Mouse (Mus musculus) midbrain, embryonic 13.5 days (tissue): ENCODE measurements around the gene Macf1. TPM values are rescaled to one million over a fixed set of nuclear protein-coding genes. Genes with fewer than 3 reads are reported as not detected.
"Not testable (repeated sequence)": the region's sequence is repeated elsewhere in the genome, so short reads cannot be mapped to it uniquely, and the experiment has no call there.

Experiments
- ATAC-seq: fragments of 200-750 bp; cut with Nextera tagmentation; 2 replicates; pipeline ENCODE4 v1.8.0; 2017; ENCODE audit warnings: mild to moderate bottlenecking, moderate TSS enrichment, moderate library complexity
- H3K27ac ChIP-seq: fragments of 300-500 bp; sonication (generic); 2 replicates; pipeline ENCODE4 v1.5.1; 2015; ENCODE audit warnings: inconsistent platforms, mild to moderate bottlenecking, moderate library complexity
- H3K27me3 ChIP-seq: fragments of 300-500 bp; sonication (generic); 2 replicates; pipeline ENCODE4 v1.6.1; 2015; ENCODE audit warnings: mild to moderate bottlenecking, inconsistent platforms
- H3K36me3 ChIP-seq: fragments of 300-500 bp; sonication (generic); 2 replicates; pipeline ENCODE4 v1.6.1; 2015; ENCODE audit warnings: mild to moderate bottlenecking, inconsistent platforms
- H3K4me1 ChIP-seq: fragments of 300-500 bp; sonication (generic); replicated peaks from 2 replicates; pipeline ENCODE4 v1.6.1; 2015; ENCODE audit warnings: inconsistent platforms
- H3K4me2 ChIP-seq: fragments of 300-500 bp; sonication (generic); replicated peaks from 2 replicates; pipeline ENCODE4 v1.6.1; 2015; ENCODE audit warnings: moderate library complexity, mild to moderate bottlenecking, inconsistent platforms
- H3K4me3 ChIP-seq: fragments of 300-500 bp; sonication (generic); replicated peaks from 2 replicates; pipeline ENCODE4 v1.5.1; 2015; ENCODE audit warnings: mild to moderate bottlenecking, inconsistent platforms
- H3K9ac ChIP-seq: fragments of 300-500 bp; sonication (generic); replicated peaks from 2 replicates; pipeline ENCODE4 v1.6.1; 2015; ENCODE audit warnings: mild to moderate bottlenecking, inconsistent platforms
- H3K9me3 ChIP-seq: fragments of 300-500 bp; sonication (generic); 2 replicates; pipeline ENCODE4 v1.6.1; 2016; ENCODE audit warnings: mild to moderate bottlenecking, inconsistent platforms
- WGBS: fragments of 180-500 bp; shearing (Covaris S2); methylation state at CpG from one replicate; pipeline ENCODE4 v1.1.7; 2015; 5-methylcytosine and 5-hydroxymethylcytosine counted together
- microRNA-seq: library from miRNA; unstranded; fragments of <30 nt; microRNA quantifications from one replicate; pipeline ENCODE4, GENCODE M21; 2016
- polyA plus RNA-seq: library from polyadenylated mRNA; unstranded; fragments of >200 nt; fragmentation: Nextera tagmentation; extraction: Ambion mirVana; gene quantifications from 2 replicates; pipeline ENCODE4 v1.2.1, GENCODE M21; 2015

Gene Macf1
- polyA plus RNA-seq, 1 experiment from 2014 or later = 75.4 TPM

DNA sequence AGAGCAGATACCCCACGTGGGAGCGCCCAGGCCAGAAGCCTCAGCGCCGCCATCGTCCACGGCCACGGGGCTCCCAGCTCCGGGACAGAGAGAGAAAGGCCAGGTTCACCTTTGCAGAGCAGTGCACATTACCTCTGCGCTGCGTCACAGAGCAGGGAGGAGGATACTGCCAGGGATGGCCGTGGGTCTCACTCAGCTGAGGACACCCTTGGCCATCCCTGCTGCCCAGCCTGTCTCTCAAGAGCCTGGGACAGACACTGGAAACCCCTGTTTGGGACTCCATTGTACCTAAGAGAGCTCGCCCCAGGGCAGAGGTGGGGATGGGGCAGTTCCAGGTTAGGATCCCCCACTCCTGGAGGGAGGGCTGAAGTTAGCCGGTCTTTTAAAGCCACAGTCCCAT, 360.6 kb downstream of the Macf1 start, which contains the start of gene Oxct2a:
Gene Oxct2a (minus strand): TSS at position 101 of the 400 bp plus-strand sequence.
- Histone ChIP-seq H3K4me3 (peak within 1 kb of the TSS; percentile 17), H3K4me2 (peak within 1 kb of the TSS; percentile 42), H3K9ac (no peak within 1 kb of the TSS), H3K36me3 (no peaks in the 10 kb centered on the region), H3K9me3 (no peaks in the 10 kb centered on the region), H3K27me3 (peaks cover 28% of the 10 kb centered on the region), H3K27ac (no peak within 1 kb of the TSS), H3K4me1 (no peaks in the 10 kb centered on the region)
- WGBS = 22% methylated on average over 13 of the region's 13 CpGs
- 0 out of 2 replicates have a peak, but pooled peaks have one; percentile 8 for ATAC-seq

DNA sequence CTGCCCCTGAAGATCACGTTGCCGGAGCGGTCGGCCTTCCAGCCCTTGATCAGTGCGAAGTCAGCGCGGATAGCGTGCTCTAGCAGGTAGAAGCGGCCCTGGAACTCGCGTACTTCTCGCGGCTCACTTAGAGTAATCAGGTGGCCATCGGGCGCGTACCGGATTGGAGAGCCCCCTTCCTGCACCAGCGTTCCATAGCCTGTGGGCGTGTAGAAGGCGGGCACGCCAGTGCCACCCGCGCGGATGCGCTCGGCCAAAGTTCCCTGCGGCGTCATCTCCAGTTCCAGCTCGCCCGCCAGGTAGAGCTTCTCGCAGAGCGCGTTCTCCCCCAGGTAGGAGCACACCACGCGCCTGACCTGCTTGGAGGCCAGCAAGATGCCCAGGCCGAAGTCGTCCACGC, 361.2 kb downstream of the Macf1 start:
- H3K4me3 ChIP-seq = peak overlapping the region; percentile 17
- H3K9ac ChIP-seq, H3K4me1 ChIP-seq, H3K36me3 ChIP-seq, H3K9me3 ChIP-seq, H3K27ac ChIP-seq: not testable (repeated sequence)
- peaks cover 28% of the 10 kb centered on the region for H3K27me3 ChIP-seq
- peak overlapping the region; percentile 42 for H3K4me2 ChIP-seq
- WGBS = 10% methylated on average over 25 of the region's 38 CpGs
- 0 out of 2 replicates have a peak, but pooled peaks have one; percentile 37 for ATAC-seq

DNA sequence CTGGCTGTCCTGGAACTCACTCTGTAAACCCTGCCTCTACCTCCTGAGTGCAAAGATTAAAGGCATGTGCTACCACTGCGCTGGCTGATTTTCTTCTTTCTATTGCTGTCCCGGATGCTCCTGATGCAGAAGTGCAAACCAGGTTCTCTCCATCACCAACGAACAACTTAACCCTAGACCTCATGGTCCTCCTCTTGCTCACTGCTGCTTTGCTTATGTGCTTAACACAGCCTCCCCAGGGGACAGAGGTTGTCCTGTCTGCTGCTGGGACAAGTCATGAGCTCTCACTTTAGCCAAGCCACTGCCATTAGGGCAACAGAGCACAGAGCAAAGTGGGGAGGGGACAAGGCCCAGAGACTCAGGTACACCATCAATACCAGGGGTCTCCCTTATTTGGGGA, 369.7 kb downstream of the Macf1 start:
- no peaks in the 10 kb centered on the region for H3K36me3 ChIP-seq
- H3K27me3 ChIP-seq = no peaks in the 10 kb centered on the region
- H3K4me1 ChIP-seq = no peaks in the 10 kb centered on the region
- no peak overlapping the region for H3K9ac ChIP-seq
- ATAC-seq = no peak
- WGBS = 83% methylated on average over 3 of the region's 3 CpGs
- H3K9me3 ChIP-seq = no peaks in the 10 kb centered on the region
- no peak overlapping the region for H3K27ac ChIP-seq
- H3K4me3 ChIP-seq = no peak overlapping the region
- no peak overlapping the region for H3K4me2 ChIP-seq

DNA sequence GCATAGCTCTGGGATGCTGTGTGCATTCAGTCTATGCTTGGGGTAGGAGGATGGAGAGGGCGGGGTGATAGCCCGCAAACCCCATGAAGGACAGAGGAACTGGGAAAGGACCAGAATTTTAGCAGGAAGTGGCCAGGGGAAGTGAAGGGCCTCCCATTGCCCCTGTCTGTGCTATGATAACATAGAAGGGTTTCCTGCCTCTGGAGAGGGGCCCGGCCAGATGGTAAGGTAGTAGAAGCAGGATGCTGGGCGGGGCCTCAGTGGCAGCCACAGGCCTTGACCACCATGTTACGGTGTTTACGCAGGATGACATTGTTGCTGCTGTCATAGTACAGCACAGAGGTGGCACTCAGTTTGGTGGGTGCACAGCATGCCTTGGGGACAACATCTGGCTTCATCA, 371.1 kb downstream of the Macf1 start:
- H3K4me2 ChIP-seq = no peak overlapping the region
- no peaks in the 10 kb centered on the region for H3K9me3 ChIP-seq
- WGBS = 89% methylated on average over 6 of the region's 6 CpGs
- H3K4me3 ChIP-seq = no peak overlapping the region
- no peaks in the 10 kb centered on the region for H3K27me3 ChIP-seq
- no peak overlapping the region for H3K27ac ChIP-seq
- ATAC-seq = no peak
- H3K9ac ChIP-seq = no peak overlapping the region
- H3K36me3 ChIP-seq = no peaks in the 10 kb centered on the region
- no peaks in the 10 kb centered on the region for H3K4me1 ChIP-seq

DNA sequence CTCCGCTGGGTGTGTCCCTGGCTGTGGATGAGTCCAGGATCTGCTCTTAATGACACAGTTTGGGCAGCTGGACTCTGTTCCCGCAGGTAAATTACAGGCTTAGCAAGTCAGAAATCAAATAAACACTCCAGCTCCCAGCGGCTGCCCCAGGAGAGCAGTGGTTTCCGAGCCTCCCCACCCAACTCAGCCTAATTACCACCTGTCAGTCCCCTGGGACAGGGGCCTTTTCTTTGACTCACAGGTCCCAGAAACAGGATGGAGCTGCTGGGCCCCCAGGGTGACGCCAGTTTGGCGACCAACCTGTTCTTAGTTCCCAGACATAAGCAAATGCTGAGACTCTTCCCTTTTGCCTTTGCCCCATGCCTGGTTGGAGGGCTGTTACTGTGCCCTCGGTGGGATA, 372.3 kb downstream of the Macf1 start:
- H3K9me3 ChIP-seq = no peaks in the 10 kb centered on the region
- ATAC-seq = no peak
- no peaks in the 10 kb centered on the region for H3K4me1 ChIP-seq
- no peak overlapping the region for H3K4me2 ChIP-seq
- no peak overlapping the region for H3K4me3 ChIP-seq
- H3K9ac ChIP-seq = no peak overlapping the region
- WGBS = 86% methylated on average over 7 of the region's 7 CpGs
- no peak overlapping the region for H3K27ac ChIP-seq
- H3K36me3 ChIP-seq = no peaks in the 10 kb centered on the region
- H3K27me3 ChIP-seq = no peaks in the 10 kb centered on the region

DNA sequence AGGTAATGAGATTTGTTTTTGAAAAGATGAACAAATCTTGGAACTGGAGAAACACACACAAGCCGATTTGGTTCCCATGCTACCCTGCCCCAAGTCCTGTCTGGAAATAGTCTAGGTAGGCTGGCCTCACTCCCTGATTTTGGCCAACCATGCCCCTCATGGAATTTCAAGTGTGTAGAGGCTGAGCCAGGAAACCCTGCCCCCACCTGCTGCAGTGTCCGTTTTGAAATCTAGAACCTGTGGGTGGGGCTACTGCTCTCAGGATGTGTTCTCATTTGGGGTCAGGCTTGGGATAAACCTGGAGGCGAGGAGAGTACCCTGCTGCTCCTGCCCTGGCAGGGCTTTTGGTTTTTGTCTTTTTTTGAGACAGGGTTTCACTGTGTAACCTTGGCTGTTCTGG, 375.9 kb downstream of the Macf1 start:
- Histone ChIP-seq H3K36me3 (peaks cover 10% of the 10 kb centered on the region), H3K27ac (no peak overlapping the region), H3K4me1 (no peaks in the 10 kb centered on the region), H3K9me3 (no peaks in the 10 kb centered on the region), H3K4me2 (no peak overlapping the region), H3K9ac (no peak overlapping the region), H3K27me3 (no peaks in the 10 kb centered on the region), H3K4me3 (no peak overlapping the region)
- ATAC-seq = no peak
- 68% methylated on average over 3 of the region's 3 CpGs for WGBS

DNA sequence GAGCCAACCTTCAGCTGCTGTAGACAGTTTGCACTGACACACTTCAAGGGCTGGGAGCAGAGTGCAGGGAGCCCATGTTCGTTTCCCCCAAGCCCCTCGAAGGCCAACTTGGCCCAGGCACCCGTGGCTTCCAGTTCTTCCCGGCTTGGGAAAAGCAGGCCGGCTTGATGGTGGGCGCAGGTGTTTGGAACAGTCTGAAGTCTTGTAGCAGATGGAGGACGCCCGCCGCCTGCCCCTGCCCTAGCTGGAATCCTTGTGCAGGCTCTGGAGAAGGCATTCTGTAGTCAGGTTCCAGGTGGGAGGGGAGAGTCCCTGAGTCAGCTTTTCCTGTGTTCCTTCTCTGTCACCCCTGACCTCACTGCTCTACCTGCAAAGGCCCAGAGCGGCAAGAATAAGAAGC, 377.2 kb downstream of the Macf1 start:
- Histone ChIP-seq H3K9me3 (no peaks in the 10 kb centered on the region), H3K27me3 (no peaks in the 10 kb centered on the region), H3K4me1 (no peaks in the 10 kb centered on the region), H3K4me3 (no peak overlapping the region), H3K4me2 (no peak overlapping the region), H3K9ac (no peak overlapping the region), H3K36me3 (peaks cover 22% of the 10 kb centered on the region), H3K27ac (no peak overlapping the region)
- no peak for ATAC-seq
- 91% methylated on average over 10 of the region's 10 CpGs for WGBS

DNA sequence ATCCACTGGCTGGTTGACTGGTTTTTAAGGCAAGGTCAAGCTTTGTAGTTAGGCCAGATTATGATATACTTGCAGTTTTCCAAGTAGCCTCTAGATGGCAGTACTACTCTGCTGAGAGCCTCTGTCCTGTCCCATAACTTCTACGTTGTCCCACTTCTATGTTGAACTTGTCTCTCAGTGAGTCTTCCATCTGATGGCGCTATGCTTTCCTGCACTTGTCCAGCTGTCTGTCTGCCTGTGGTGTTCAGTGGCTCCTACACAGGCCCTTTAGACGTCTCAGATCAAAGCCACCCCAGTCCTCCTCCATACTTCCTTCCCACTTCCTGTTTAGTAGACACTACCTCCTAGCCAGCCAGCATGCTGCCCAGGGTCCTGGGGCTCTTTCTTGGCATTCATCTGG, 378.4 kb downstream of the Macf1 start:
- Histone ChIP-seq H3K36me3 (peaks cover 28% of the 10 kb centered on the region), H3K9me3 (no peaks in the 10 kb centered on the region), H3K27me3 (no peaks in the 10 kb centered on the region), H3K4me2 (no peak overlapping the region), H3K4me3 (no peak overlapping the region), H3K4me1 (no peaks in the 10 kb centered on the region), H3K27ac (no peak overlapping the region), H3K9ac (no peak overlapping the region)
- ATAC-seq = peak; percentile 65
- WGBS = 38% methylated on average over 3 of the region's 3 CpGs

Small RNA genes within 50 kb of the gene (microRNA-seq; reads per million reads assigned to microRNA genes)
- gene Mir6398 = not detected

Other genes with a start within 250 kb of the Macf1 start
- gene Ndufs5, start 33.8 kb upstream of the Macf1 start, polyA plus RNA-seq = 394 TPM in 2 replicates
- gene Akirin1, start 66.0 kb upstream of the Macf1 start, polyA plus RNA-seq = 91.2 and 93.4 TPM in 2 replicates
- gene Rhbdl2, start 103.5 kb upstream of the Macf1 start, polyA plus RNA-seq = 1.4 and 1.5 TPM in 2 replicates
- 0.12 TPM in 1 of 2 replicates, not detected in the other for gene 4933427I04Rik, start 175.3 kb upstream of the Macf1 start, polyA plus RNA-seq
- gene Mycbp, start 220.5 kb upstream of the Macf1 start, polyA plus RNA-seq = 44.2 and 49.4 TPM in 2 replicates
- 45.0 and 45.5 TPM in 2 replicates for gene Rragc, start 233.1 kb upstream of the Macf1 start, polyA plus RNA-seq
- not detected in 2 replicates for gene 4930535I16Rik, start 233.7 kb upstream of the Macf1 start, polyA plus RNA-seq